Mouse (Mus musculus) kidney, postnatal 4 days (tissue): Measurements from ENCODE around the gene Slc4a11.

Experiments
- DNase-seq, 2 experiments: peaks; one replicate each; pipeline ENCODE4 v3.0.0; 2021; ENCODE audit warnings: mixed read lengths in 2 of 2

The Slc4a11 gene

DNA sequence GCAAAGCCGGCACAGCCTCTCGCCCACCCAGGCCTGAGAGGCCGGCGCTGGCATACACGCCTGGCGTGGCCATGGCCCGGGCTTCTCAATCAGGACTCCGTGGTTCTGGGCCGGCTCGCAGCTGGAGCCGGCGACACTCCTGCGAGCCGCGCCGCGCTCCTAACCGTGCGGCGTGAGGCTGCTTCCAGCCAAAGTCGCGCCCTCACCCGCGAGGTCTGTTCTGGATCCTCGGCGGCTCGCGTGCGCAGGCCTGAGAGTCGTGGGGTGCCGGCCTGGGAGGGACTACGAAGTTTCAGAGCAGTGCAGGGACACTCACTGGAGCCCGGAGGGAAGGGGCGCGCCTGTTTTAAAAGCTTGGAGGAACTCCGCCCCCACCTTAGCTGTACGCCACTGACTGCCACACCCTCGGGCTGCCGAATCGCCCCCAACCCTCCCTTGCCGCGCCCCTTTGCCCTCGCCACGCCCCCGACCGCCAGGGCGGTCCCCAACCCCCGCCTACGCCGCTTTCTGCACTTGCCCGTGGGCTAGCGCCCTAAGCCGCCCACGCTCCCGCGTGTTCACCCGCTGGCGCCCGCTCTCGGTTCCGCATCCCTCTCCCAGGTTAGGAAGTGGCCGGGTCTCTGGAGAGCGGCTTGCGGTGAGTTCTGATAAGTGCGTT, at the start of gene Slc4a11:
TSS of gene Slc4a11 (minus strand) at position 367 of the 658 bp plus-strand sequence.
- DNase-seq, result peak; percentile 80 to 85

GRCm38 (mm10) chr2:130743576-130743975, 46.3 kb upstream of the Slc4a11 start:
- DNase-seq, result no peak

GRCm38 (mm10) chr2:130740096-130740495, 42.8 kb upstream of the Slc4a11 start:
- DNase-seq, result no peak

GRCm38 (mm10) chr2:130738019-130738418, 40.7 kb upstream of the Slc4a11 start:
- no peak for DNase-seq

- DNase-seq, result no peak
Measured at GRCm38 (mm10) chr2:130735281-130735680, 38.0 kb upstream of the Slc4a11 start.

DNA sequence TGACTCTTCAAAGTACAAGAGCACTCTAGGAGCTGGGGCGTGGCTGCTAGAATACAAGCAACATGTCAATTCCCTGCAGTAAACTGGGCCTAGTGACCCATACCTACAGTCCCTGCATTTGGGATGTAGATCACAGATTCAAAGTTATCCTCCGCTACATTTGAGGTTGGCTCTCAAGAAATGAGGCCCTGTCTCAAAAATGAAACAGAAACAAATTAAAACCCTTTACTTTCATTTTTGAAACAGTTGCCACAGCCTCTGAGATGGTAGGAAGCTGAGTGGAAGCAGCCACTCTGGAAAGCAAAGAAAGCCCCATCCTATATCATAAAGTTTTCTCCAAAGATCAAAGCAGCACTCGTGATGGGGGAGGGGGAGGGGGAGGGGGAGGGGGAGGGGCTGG, 36.1 kb upstream of the Slc4a11 start:
- DNase-seq, result no peak

- no peak for DNase-seq
Measured at GRCm38 (mm10) chr2:130731855-130732254, 34.5 kb upstream of the Slc4a11 start.

GRCm38 (mm10) chr2:130730746-130731145, 33.4 kb upstream of the Slc4a11 start:
- no peak for DNase-seq

DNA sequence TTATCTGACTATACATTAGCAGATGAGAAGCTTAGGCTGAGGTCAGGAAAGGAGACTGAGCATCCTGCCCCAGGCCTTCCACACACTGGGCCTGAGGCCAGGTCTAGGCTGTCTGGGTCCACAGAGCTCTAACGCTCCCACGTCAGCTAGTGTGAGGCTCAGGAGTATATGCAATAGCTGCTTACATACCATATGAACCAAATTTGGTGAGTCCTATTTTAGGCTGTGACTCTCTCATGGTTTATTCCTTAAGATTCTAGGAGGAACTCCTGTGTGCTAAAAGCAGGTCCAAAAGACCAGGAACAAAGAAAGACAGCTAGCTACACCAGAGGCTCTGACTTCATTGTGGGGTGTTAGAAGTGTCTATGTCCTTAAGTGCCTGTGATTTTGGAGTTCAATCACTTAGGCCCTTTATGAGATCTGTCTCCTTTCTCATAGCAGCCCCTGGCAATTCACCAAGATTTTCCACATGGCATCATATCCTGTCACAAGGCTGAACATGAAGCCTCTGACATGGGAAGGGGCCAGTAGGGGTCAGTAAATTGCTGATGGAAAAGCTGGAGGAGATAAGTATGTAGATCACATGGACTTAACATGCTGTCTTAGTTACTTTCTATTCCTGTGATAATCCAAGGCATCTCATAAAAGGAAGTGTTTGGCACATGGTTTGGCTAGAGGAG, 31.7 kb upstream of the Slc4a11 start:
- no peak for DNase-seq

- DNase-seq, result no peak
Measured at GRCm38 (mm10) chr2:130727752-130728151, 30.4 kb upstream of the Slc4a11 start.

DNA sequence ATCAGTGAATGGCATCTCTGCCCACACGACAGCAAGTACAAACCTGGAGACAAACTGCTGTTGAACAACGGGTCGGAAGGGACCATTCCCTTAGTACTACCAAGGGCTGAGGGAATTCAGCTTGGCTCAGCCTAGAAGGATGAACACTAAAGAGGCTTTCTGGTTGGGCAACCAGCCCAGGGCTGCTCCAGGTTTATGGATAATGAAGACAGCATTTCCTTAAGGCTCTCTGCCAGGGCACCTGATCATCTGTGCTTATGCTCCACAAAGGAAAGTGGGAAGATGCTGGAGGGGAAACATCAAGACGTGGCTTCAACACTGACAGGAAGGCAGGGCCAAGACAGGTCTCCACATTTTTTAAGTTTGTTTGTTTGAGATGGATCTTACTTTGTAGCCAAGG, 27.1 kb upstream of the Slc4a11 start:
- no peak for DNase-seq

DNA sequence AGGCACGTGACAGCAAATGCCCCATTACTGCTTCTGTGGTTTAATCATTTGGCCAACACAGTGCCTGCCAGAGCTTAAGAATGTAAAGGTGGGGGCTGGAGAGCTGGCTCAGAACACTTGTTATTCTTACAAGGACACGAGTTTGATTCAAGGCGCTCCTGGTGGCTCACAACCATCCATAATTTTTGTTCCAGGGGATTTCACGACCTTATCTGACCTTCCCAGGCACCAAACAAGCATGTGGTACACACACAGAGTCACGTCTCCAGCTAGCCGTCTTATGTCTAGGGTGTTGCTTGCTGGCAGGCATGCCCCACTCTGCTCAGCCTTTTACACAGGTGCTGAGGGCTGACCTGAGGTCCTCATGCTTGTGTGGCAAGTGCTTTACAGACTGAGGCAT, 20.6 kb upstream of the Slc4a11 start:
- no peak for DNase-seq

- no peak for DNase-seq
Measured at GRCm38 (mm10) chr2:130707057-130707456, 9.7 kb upstream of the Slc4a11 start.

DNA sequence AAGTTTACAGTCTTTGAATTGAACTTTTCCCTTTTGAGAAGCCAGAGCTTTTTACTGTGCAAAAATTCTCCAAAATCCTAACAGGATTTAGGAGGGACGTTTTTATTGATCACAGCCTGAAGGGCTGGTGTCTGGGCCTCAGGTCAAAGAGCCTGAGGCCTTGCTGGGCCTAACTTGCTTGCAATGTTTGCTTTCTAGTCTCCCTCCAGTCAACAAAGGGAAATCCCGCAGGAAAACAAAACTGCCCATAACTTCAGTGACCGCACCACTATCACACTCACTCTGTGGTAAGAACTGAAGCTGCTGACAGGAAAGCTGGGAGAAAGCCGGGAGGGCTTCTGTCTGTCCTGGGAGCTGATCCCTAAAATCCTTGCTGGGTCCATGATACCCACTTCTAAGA, 9.3 kb upstream of the Slc4a11 start:
- DNase-seq, result no peak

- DNase-seq, result no peak
Measured at GRCm38 (mm10) chr2:130705178-130705577, 7.9 kb upstream of the Slc4a11 start.

DNA sequence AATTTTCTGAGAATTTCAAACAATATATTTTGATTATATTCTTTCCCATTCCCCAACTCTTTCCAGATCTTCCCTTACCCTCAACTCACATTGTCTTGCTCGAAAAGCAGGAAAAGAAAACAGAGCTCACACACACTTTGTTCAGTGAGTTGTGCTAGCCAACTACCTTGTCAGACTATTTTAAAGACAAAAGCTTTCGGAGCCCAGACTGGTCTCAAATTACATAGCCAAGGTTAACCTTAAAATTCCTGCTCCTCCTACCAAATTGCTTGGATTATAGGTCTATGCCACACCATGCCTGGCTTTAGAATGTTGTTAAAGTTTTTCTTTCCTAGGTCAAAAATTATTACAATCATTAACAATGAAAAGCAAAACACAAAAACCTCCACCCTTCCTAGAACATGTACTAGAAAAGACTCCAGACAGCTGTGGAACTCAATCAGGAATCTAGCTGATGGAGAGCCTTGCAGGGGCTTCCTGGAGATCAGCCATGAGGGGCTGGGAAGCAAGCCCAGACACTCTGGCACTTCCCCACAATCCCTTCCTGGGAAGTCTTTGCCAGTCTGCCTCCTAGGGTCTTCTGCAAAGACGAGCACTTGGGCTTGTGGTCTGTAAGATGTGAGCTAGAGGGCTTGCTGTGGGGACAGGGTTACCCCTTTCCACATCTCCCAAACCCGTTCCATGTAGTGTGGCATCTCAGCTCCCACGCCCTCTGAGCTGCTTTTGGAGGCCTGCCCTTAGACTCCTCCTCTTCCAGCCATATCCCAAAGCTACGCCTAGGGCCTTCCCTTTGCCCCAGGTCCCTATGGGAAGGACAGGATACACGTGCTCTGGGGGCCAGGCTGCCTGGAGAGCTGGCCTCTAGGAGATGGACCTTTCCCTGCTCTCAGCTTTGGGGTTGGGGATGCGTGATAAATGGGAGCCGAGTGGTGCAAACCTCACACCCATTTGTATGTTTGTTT, 7.0 kb upstream of the Slc4a11 start:
- peak in 1 of 2 experiments; percentile 20 for DNase-seq

DNA sequence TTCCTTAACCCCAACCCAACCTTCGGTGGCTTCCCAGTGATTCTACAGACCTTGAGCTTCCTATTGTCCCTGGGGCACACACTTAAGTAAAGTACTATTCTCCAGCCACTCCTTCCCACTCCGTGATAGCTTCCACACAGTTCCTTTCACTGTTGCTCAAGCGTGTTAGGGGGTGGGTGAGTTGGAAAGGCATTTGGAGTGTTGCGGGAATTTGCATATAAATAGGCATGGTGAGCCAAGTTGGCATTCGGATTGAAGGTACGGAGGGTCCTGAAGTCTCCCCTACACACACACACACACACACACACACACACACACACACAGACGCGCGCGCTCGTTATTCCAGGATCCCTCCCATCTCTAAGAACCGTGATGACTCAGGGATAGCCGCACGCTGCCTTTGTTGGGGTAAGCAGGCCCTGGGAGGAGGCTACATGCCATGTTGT, 525 bp upstream of the Slc4a11 start:
- DNase-seq, result peak in 1 of 2 experiments; percentile 14

- no peak for DNase-seq
Measured at GRCm38 (mm10) chr2:130696700-130697152, 593 bp downstream of the Slc4a11 start.

- DNase-seq, result no peak
Measured at GRCm38 (mm10) chr2:130693563-130693962, 3.8 kb downstream of the Slc4a11 start.

DNA sequence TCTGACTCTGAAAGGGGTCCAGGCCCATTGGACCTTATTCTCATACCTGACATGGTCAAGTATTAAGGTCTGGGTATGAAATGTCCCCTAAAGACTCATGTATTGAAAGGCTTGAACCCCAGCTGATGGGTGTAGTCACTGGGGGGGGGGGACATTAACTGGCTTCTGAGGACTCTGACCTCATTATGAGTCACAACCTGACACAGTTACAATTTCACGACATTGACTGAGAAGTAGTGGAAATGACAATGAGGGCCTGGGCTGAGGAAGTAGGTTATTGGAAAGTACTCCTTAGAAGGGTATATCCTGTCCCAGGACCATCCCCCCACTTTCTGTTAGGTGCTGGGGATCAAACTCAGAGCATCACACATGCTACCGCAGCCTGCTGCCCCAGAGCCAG, 8.3 kb downstream of the Slc4a11 start:
- DNase-seq, result no peak

DNA sequence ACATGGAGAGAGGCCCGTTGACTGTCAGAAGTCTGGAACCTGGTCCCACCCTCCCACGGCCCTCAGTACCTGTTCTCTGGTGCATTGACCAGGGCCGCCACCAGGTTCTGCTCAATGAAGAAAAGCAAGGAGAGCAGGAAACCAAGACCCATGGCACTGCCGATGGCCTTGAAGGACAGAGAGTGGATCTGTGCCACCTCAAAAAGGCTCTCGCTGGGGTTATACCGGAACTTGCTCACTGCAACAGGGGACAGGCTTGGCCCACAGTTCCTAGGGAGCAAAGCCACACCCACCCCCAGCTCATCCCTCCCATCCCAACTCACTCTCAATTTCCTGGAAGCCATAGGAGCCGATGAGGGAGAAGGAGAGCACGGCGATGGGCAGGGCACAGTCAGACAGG, 11.9 kb downstream of the Slc4a11 start:
- no peak for DNase-seq

GRCm38 (mm10) chr2:130681531-130681930, 15.8 kb downstream of the Slc4a11 start:
- no peak for DNase-seq

DNA sequence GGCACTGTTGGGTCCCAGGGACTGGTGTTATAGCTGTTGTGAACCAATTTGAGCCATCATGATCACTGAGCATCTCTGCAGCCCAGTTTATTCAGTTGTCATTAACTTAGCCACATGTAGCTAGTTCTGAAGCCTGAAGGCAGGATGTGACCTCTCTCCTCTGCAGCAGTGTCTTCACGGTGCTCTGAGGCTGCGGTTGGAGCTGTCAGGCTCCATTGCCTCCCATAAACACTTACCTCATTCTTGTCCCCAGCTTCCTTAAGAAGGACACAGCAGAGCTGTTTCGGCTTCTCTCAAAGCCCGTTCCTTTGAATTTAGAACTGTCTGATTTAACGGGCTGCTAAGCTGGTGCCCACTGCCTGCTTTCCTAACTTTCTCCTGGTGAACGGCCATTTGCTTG, 17.4 kb downstream of the Slc4a11 start:
- DNase-seq, result peak in 1 of 2 experiments; percentile 16
